Mouse (Mus musculus): ENCODE measurements around the gene Zhx3.

Zhx3 gene

DNA sequence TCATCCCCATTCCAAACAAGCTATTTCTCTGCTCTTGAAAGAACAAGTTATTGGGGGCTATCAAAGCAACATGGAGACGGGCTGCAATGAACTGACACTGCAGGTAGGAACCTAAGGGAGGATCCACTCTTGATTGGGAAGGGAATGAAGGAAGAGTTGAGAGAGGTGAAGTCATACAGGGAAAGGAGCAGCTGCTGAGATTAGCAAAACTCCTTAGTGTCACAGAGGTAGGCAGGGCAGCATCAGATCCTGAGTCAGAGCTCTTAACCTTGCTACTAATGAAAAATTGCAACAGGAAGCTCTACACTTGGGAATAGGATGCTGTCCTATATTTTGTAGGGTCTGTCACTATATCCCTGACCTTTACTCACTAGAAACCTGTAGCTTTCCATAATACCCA is 71.8 kb downstream of the Zhx3 start:
- no peak for DNase-seq

DNA sequence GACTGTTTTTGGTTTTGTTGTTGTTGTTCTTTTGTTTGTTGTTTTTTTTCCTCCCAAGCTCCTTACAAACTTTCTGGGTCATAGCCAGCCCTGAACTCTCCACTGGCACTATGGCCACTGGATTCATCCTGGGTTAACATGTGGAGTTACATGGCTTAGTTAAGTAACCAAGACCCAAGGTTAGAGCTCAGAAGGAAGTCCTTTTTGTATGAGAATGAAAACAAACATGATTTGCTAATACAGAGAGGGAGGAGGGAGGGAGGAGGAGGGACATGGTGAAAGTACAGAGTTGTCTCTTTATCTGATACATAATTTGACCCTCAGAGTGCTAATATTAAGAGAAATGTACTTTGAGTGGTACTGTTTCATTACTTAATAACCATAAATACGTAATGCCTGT is 74.6 kb downstream of the Zhx3 start:
- DNase-seq = peak; percentile 34 to 68

DNA sequence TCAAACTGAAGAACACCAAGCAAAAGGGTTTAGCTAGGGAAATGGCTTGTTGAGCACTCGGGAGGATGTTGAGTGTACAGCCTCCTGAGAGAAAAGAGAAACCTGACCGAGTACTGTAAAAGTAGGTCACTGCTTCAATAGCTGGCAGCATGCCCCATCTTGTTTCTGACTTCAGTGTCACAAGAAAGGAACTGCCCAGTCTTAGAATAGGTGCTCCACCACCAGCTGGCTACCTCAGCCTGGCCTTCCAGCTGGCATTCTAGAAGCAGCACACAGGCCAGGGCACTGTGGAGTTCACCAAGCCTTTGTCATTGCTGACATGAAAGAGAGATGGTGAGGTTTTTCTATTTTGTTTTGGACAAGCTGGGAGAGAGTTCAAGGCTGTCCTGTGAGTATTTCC is 75.8 kb downstream of the Zhx3 start:
- peak; percentile 90 to 91 for DNase-seq

DNA sequence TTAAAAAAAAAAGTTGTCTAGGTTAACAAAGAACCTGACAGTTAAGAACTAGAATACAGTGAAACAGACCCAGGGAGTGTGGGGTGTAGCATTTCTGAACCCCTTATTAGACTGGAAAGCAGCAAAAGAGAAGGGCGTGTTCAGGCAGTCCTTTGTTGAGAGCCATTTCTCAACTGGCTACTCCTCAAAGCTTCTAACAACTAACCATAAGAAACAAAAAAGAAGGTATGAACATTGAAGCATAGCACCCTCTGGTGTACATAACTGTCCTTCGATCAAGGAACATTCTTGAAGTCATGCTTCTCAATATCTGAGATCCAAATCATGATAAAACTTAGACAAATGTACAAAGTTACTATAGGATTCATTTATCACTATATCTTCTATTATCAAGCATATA is 79.7 kb downstream of the Zhx3 start:
- no peak for DNase-seq

DNA sequence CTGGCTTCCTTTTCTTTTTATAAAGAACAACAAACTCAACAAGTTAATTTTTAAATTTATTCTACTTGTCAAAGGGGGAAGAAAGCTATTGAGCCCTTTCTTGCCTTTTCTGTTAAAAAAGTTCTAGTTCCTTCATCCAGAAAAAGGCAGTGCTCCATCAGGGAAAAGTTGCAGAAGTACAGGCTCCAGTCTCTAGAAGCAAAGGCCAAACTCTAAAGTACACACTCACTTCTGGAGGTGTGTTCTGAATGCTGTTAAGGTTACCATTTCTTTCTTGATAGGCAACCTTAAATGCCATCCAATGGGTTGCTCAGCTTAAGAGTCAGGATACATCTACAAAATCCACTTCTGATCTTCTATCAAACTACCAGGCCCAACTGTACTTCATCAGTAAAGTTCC is 83.1 kb downstream of the Zhx3 start:
- DNase-seq = peak in 1 of 2 experiments; percentile 63

DNA sequence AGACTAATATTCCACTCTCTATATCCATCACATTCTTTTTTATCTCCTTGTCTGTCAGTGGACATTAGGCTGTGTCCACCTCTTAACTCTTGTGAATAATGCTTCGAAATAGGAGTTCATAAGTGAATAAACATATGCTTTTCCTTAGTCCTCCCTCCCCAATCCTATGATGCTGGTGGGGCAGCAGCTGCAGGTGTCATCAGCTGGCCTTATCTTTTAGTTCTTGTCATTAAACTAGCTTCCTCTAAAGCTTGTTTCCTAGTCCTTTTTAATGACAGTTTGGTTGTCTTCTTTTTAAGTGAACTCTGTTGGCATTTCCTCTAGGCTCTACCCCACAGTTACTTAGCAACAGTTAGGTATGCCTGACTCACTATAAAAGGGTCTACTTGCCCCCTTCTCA is 83.8 kb downstream of the Zhx3 start:
- no peak for DNase-seq

DNA sequence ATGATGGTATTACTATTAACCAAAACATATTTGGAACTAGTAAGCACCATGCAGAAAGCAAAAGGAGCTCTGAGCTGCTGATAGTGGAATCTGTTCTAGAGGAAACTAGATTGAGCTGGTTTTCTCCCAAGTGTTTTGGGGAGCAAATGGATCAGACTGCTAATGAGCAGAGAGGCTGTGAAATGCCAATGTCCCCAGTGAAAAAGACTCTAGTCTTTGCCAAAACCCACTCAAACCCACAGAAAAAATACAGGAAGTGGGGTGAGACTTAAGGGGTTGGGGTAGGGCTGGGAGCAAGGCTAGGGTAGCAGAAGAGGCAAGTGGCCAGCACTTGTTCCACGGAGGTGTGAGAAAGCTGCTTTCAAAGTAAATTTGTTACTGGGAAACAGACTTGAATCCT is 86.5 kb downstream of the Zhx3 start:
- no peak for DNase-seq

DNA sequence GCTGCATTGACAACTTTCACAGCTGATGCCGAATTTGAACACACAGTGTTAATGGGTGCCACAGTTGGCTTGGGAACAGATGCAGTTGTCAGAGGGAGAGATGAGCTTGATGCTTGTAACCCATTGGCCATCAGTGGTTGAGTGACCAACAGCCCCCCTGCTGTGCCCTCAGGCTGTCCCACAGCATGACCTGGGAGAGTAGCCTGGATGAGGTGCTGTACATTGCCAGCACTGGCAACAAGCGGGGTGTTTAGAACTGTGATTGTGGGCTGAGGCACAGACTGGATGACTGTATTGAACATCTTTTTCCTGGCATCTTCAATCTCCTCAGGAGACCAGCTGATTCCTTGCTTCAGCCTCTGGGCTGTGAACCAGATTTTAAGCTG is 92.0 kb downstream of the Zhx3 start:
- DNase-seq = no peak

DNA sequence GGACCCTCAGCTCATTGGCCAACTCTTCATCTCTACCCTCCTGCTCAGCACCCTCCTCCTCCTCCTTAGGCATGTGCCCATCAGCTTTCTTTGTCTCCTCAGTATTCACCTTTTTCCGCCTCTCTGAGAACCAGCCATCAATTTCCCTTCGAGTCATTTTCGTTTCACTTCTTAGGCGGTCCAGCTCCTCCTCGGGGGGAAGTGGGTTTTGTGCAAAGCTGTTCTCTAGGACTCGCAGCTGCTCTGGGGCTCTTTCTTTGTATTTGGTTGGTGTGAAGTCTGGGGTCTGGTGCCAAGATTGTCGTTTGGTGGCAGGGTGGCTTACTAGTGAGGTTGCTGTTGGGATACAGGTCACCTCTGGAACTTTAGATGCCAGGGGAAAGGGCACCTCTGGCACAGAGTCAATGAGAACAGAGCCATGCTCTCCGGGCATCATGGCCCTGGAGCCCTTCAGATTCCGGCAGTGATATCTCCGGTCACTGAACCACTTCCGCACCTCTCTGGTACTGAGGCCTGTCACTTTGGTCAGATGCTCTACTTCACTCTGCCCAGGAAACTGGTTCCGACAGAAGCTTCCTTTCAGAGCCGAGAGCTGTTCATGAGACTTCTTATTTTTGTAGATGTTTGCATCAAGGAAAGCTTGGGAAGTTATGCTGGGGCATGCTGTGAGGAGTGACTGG is 92.5 kb downstream of the Zhx3 start:
- DNase-seq = no peak

DNA sequence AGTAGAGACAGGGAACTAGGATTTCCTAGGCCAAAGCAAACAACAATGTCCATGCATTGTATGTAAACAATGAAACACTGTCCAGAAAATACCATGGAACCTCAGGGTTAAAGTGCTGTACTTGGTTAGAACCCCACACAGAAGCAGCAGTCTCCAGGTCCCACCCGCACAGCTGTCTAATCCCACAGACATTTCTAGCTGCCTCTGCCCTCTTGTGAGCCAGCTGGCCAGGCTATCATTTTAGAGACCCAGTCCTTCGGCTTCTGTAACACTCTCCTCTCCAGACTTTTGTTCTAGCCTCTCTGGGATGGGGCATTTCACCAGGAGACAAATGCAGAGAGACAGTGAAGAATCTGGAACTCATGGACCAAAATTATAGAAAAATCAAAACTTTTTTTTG is 94.8 kb downstream of the Zhx3 start:
- no peak for DNase-seq

DNA sequence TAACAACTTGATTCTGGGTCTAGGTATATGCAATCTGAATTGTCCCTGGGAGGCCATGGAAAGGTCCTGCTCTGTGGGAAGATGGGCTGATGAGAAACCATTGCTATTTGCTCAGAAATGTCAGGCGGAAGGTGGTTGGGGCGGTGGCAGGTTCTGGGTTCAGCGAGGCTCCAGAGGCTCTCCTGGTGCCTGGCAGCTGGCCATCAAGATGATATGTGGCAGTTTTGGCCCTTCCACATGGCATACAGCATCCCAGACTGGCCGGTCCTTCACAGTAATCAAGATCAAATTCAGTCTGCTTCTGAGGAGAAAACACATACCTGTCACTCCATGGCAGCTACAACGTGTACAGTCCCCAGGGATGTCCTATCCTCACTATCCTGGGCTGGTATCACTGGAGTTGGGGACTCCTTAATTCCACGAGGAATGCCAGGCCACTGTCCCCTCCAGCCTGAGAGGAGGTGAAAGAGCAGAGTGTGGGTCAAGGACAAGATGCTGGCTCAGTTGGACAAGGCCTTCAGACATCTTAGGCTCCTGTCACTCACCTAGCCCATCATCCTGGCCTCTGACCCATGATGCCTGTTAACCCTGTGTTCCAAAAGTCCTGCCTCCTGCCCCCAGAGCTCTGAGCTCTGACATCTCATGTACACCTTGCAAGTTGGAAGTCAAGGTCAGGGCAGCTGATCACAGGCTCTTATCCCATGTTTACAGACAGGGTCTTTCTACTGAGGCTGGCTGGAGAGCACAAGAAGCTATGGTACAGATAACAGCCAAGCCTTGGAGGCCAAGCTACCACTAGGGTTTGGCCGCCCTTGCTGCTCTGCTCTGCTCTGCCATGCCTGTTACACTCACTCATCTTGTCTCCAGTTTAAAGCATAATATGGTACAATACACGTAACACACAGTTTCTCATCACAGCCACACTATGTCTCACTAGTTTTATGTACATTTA is 101.2 kb downstream of the Zhx3 start:
- no peak for DNase-seq

DNA sequence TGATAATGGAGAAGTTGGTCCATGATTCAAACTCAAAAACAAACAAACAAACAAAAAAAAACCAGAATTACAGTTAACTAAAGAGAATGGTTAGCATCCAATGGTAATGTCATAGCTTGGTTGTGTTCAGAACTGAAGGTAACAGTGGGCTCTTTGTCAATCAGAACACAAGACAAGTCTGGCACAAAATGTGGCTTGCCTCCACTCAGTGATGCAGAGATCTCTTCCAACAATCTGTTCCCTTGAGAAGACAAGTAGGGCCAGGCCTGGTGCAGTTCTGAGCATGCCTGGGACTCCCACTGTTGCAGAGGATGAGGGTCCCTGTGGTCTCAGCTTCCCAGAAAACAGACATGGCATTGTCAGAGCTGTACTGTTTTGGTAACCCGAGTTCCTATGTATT is 101.9 kb downstream of the Zhx3 start:
- no peak for DNase-seq

DNA sequence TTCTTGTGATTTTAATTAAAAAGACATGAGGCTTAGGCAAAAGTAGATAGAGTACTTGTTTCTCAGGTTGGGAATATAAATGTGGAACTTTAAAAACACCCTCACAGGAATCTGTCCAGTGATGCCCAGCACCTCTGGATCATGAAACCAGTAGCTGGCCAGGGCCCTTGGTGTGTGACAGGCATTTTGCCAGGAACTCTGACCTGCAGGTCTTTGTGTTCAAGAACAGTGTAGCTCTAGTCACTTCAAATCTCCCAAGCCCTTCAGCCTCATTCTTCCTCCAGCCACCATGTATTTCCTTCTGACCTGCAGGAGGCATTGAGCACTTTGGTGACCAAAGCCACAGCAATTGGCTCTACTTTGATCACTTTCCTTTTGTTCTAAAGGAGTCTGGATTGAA is 102.4 kb downstream of the Zhx3 start:
- peak in 1 of 2 experiments; percentile 55 for DNase-seq

DNA sequence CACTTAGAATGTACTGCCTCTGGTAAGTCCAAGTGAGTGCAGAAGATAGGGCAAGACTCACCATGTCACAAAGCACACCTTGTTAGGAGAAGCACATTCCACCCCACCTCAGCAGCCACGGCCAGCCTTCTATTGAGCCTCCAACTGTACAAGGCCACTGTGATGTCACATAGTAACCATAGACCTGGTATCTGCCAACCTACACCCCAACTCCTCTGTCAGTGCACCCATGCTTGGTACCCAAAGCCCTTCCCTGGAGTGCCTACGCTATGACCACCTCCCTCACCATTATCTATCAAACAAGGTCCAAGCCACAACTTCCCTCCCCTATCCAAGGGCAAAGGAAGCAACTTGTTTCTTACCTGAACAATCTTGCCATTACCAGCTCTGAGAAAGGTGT is 103.8 kb downstream of the Zhx3 start:
- no peak for DNase-seq

DNA sequence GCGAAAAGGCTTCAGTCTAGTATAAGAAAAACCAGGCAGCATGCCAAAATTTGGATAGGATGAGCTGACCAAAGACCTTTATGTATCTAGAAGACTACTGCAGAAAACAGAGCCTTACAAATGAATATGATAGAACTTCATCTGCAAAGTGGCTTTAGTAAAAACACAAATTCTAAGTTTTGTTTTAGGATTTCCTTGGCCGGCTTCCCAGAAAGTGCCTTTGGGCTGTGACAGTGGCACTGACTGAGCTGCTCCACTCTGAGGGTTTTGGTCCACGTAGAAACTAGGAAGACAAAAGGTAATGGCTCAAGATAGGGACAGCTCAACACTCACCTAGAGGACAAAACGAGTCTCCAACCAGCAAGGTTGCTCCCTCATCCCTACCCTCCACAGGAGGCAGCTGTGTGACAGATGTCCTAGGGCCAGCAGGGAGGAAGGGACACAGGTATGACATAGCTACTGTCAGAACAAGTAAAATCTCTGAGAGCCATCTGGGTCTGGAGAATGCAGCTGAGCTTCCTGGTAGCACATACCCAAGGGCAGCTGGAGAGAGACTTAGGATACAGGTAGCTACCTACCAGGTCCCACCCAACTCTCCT is 104.6 kb downstream of the Zhx3 start:
- no peak for DNase-seq

DNA sequence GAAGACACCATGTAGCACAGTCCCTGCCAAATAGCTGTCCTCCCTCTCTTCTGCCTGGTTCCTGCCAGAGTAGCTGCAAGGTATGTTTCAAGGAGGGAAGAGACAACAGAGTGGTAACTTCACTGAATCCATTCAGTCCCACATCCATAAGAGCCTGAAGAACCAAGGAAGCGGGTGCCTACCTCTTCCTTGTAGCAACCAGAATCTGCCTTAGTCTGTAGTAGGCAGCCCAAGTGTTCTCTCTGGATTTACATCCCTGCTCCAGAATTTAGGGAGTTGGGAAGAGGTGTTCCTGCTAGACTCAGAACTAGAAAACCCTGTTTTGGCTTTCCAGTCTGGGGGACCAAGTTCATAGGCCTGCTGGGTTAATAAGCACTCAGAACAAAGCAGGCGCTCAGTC is 105.6 kb downstream of the Zhx3 start:
- no peak for DNase-seq

DNA sequence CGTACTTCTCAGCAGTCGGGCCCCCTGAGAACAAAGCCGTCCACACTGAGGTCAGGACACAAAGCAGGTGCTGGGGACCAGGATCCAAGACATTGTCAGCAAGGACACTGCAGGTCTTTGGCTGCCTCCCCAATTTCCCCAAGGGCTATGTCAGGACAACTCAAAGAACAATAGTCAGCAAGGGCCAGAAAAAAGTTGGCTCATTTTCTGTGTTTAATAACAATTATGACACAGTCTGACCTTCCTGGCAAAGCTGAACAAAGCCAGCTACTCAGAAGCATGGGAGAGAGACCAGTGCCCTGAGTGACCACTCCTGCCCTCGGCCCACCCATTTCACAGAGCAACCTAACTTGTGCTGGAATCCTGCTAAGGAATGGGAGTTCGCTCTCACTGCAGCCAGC is 106.4 kb downstream of the Zhx3 start:
- peak; percentile 73 to 81 for DNase-seq

DNA sequence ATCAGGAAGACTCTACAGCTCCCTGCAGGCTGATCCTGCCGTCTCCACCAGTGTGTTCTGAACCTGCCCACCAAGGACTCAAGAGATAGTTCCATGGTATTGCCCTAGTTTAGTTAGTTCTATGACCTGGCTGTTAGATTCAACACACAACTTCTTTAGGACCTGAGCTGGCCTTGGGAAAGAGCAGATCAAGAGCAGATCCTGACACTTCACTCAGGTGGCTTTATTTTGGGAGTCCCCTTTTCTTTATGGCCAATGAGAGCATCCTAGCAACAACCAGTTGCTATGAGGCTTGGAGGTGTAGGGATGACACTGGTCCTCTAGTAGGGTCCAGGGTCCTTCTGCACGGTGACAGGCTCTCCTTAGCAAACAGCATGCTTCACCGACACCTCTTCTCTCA is 107.7 kb downstream of the Zhx3 start:
- no peak for DNase-seq

DNA sequence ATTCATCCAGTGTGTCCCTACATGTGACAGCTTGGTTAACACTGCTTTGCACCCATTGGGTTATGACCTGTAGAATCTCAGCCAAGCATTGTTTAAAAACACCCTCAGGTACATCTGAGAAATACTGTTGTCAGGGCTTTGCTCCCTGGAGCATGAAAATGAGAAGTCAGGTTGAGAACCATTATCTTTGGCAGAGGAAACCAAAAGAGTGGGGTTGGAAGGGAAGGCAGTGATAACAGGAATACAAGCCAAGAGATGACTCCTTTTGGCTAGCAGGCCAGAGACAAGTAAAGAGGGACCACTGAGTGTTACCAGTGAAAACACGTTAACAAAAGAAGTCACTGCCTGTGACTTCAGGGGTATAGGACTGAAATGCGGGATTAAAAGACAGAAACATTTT is 108.4 kb downstream of the Zhx3 start:
- DNase-seq = no peak

DNA sequence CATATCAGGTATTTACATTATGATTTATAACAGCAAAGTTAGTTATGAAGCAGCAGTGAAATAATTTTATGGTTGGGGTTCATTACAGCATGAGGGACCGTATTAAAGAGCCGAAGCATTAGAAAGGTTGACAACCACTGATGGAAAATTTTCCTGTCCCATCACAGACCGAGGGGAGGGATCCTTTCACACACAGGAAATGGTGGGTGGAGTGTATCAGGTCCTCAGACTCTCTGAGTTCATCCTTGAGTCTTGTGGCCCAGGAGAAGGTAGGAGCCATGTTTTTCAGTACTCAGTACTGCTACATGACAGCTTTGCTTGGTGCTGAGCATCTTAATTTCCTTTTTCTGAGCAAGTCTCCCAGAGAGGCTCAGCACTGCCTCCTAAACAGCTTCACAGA is 109.0 kb downstream of the Zhx3 start:
- DNase-seq = no peak

DNA sequence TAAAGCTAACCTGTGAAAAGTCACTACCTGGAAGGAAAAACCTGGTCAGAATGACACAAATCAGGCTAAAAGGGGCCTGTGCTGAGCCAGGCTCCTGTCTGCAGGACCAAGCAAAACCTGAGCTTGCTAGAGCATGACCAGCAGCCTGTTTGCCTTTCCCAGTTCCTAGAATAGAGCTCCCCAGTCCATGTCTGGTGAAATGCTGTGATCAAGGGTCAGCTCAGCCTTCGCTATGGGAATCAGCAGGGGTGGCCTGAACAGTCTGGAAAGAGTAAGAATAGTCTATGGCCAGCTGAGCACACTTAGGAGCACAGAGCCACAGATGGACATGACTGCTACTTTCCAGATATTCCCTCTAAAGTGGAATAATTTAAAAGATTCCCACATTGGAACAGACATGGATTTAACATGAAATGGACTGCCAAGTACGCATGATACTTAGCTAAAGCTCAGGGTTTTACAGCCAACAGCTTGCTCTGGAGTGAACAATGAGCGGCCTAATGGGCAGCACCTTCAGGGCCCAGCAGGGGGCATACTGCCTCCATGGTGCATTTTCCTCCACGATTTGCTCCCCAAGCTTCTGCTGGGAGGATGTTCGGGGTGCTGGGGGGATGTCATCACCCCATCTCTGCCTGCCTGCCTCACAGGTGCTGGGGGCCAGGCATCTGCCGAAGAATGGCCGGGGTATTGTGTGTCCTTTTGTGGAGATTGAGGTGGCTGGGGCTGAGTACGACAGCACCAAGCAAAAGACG is 112.2 kb downstream of the Zhx3 start:
- DNase-seq = peak; percentile 47 to 79

DNA sequence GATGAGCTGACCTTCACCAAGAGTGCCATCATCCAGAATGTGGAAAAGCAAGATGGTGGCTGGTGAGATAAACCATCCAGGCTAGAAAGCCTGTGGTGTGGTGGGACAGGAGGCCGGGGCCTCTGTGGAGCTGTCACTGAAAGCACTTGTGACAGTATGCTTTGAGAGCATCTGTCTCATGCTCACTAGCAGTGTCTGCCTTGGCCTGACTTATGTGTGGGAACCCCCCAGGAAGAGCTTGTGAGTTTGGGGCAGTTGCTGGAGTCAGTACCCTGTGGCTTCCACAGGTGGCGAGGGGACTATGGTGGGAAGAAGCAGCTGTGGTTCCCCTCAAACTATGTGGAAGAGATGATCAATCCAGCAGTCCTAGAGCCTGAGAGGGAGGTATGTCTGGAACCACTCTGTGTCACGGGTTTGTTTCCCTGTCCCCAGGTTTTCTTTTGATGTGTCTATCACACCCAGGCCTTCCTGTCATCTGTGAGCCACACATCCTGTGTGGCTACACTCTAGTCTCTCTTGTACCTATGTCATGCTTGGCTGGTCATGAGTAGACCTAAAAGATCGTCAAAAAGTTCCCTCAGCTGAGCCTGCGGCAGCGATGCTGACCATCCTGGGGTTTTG is 116.1 kb downstream of the Zhx3 start:
- DNase-seq = no peak

DNA sequence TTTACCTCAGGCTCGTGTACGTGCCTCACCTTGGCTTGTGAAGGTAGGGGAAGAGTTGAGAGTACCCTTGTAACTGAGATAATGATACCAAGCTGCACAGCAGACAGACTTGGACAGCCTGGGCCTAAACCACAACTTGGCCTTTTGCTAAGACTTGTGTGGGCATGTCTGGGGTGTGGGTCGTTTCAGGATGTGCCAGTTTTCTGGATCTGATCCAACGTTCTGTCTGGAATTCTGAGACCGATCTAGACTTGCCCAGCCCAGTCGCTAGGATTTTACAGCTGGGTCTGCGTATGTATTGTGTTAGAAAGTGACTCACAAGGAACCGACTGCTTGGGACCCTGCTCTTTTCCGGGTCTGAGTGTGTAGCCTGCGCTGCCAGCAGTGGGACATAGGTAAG is 125.7 kb downstream of the Zhx3 start:
- no peak for DNase-seq

Data from kidney, postnatal 36 days (tissue).